Mouse (Mus musculus): ENCODE measurements around the gene Rhobtb1.
A peak's percentile ranks its signal among the peaks of the same experiment; 100 is the strongest.

Rhobtb1 gene

GRCm38 (mm10) chr10:69309109-69309508 lies 157.9 kb downstream of the Rhobtb1 start:
- ATAC-seq (ENCODE audit: insufficient number of reproducible peaks, low FRiP score, low TSS enrichment), result no peak

GRCm38 (mm10) chr10:69311867-69312266 lies 160.6 kb downstream of the Rhobtb1 start:
- no peak for ATAC-seq (ENCODE audit: insufficient number of reproducible peaks, low FRiP score, low TSS enrichment)

DNA sequence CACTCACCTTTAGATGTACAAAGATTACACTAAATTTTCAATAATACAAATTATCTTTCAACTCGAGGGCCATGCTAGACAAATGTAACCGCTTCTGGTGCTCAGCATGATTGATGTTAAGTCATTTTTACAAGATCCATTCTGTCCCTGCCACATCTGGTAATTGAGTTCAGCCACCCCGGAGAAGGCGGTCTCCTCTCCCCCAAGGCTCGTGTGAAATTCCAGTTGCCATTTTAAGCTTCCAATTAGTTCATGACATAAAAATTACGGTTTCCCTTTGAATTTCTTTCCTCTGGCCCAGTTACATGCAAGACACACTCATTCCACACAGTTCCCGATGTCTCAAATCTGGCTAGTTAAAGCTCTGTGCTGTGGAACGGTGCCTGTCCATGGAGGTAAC lies 162.7 kb downstream of the Rhobtb1 start:
- ATAC-seq (ENCODE audit: insufficient number of reproducible peaks, low FRiP score, low TSS enrichment), result no peak

GRCm38 (mm10) chr10:69318514-69318913 lies 167.3 kb downstream of the Rhobtb1 start:
- ATAC-seq (ENCODE audit: insufficient number of reproducible peaks, low FRiP score, low TSS enrichment), result no peak

GRCm38 (mm10) chr10:69320667-69321518 lies 169.7 kb downstream of the Rhobtb1 start:
- peak; percentile 81 for ATAC-seq (ENCODE audit: insufficient number of reproducible peaks, low FRiP score, low TSS enrichment)

- ATAC-seq (ENCODE audit: insufficient number of reproducible peaks, low FRiP score, low TSS enrichment), result no peak
Measured at GRCm38 (mm10) chr10:69321519-69322035, 170.3 kb downstream of the Rhobtb1 start.

DNA sequence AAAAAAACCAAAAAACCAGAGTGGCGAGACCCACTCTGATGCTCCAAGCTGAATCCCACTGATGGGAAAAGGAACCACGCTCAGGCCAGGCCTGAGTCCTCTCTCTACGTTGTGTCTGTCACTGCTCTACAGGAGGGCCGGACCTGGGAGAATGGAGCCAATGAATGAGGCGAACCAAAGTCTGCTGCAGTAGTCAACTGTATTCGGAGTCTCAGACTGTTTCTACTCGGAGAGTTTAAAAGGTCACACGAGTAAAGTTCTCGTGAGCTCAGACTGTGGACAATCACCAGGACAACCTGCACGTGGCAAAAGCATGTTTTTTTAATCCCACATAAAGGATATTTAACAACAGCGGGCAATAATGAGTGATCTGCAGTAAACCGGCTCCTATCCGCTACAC lies 172.8 kb downstream of the Rhobtb1 start:
- ATAC-seq (ENCODE audit: insufficient number of reproducible peaks, low FRiP score, low TSS enrichment), result no peak

DNA sequence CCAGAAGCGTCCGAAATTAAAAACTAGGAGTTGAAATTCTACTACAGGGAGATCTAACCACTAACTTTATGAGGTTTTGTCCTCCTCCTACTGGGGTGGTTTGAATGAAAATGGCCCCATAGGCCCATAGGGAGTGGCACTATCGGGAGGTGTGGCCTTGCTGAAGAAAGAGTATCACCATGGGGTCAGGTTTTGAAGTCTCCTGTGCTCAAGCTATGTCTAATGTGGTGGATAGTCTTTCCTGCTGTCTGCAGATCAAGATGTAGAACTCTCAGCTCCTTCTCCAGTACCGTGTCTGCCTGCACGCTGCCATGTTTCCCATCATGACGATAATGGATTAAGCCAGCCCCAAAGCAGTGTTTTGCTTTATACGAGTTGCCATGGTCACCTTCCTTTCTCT lies 173.6 kb downstream of the Rhobtb1 start:
- no peak for ATAC-seq (ENCODE audit: insufficient number of reproducible peaks, low FRiP score, low TSS enrichment)

GRCm38 (mm10) chr10:69326433-69326832 lies 175.2 kb downstream of the Rhobtb1 start:
- ATAC-seq (ENCODE audit: insufficient number of reproducible peaks, low FRiP score, low TSS enrichment), result no peak

- ATAC-seq (ENCODE audit: insufficient number of reproducible peaks, low FRiP score, low TSS enrichment), result no peak
Measured at GRCm38 (mm10) chr10:69327362-69327761, 176.1 kb downstream of the Rhobtb1 start.

DNA sequence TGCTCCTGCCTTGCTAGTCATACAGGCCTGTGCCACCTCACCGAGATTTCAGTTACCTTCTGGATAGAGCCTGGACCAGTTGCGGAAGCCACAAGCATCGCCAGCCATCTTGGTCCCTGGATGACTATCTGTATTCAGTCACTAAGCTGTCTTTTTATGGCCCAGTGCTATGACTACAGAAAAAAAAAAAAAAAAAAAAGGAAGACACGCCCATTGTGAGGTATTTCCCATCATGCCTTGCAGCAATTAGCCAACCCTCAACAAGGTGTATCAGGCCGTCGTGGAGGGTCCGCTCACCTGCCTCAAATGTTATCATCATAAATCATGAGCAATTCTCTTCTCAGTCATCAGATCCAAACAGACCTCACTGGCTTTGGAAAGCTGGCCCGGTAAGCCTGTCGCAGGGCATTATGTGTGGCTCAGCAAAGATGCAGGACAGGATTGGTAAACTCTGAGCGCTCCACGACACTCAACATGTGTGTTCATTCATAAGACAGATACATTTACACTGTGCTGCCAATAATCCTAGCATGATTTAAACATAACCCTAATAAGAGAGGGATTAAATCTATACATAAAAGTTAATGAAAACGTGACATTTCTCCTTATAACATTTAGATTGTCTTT lies 176.9 kb downstream of the Rhobtb1 start:
- no peak for ATAC-seq (ENCODE audit: insufficient number of reproducible peaks, low FRiP score, low TSS enrichment)

DNA sequence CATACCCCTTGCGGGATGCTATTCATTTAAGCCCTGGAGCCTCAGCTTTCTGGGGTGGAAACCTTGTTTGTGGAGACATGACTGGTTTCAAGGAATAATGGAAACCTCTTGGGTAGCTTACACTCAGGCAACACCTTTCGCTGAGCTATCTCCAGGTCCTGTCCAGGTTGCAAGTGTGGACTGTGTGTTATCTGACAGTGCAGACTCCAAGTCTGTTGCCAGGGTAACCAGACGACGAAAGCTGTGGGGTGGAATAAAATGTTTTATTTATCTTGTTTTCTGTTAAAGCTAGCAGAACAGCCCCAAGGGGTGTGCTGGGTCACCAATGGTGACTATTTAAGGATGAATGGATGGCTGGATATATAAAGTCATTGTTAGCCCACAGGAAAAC lies 177.4 kb downstream of the Rhobtb1 start:
- no peak for ATAC-seq (ENCODE audit: insufficient number of reproducible peaks, low FRiP score, low TSS enrichment)

GRCm38 (mm10) chr10:69331231-69331630 lies 180.0 kb downstream of the Rhobtb1 start:
- ATAC-seq (ENCODE audit: insufficient number of reproducible peaks, low FRiP score, low TSS enrichment), result no peak

DNA sequence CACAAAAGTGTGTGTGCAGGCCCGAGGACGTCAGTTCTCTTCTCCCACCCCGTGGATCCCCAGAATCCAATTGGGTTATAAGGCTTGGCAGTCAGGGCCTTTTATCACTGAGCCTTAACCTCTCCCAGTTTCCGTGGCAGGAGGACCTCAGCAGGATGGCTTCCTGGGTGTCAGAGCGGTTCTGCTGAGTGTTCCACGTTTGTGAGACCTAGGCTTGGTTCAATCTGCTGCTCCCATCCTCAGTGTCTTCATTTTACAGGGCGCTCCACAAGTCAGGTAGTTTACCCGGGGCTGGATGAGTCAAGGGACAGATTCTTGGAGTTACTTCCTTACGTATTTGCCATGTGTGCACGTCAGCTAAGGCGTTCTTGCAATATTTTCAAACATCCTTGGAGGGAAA lies 182.0 kb downstream of the Rhobtb1 start:
- no peak for ATAC-seq (ENCODE audit: insufficient number of reproducible peaks, low FRiP score, low TSS enrichment)

- ATAC-seq (ENCODE audit: insufficient number of reproducible peaks, low FRiP score, low TSS enrichment), result no peak
Measured at GRCm38 (mm10) chr10:69334271-69335194, 183.3 kb downstream of the Rhobtb1 start.

DNA sequence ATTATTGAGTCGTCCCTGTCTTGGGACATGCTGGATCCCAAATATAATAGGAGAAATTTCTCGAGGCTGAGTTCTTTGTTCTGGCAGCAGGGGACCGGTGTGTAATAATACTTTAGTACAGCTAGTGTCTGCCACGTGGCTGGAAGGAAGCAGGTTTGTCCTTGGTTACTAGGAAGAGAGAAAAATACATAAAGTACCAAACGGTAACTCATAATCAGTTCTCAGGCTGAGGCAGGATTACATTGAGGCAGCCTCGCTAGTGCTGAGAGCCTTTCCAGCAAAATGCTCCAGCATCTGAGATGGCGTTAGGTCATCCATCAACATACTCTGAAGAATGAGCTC lies 183.9 kb downstream of the Rhobtb1 start:
- ATAC-seq (ENCODE audit: insufficient number of reproducible peaks, low FRiP score, low TSS enrichment), result no peak

GRCm38 (mm10) chr10:69335611-69336010 lies 184.4 kb downstream of the Rhobtb1 start:
- no peak for ATAC-seq (ENCODE audit: insufficient number of reproducible peaks, low FRiP score, low TSS enrichment)

- ATAC-seq (ENCODE audit: insufficient number of reproducible peaks, low FRiP score, low TSS enrichment), result no peak
Measured at GRCm38 (mm10) chr10:69336219-69336618, 185.0 kb downstream of the Rhobtb1 start.

DNA sequence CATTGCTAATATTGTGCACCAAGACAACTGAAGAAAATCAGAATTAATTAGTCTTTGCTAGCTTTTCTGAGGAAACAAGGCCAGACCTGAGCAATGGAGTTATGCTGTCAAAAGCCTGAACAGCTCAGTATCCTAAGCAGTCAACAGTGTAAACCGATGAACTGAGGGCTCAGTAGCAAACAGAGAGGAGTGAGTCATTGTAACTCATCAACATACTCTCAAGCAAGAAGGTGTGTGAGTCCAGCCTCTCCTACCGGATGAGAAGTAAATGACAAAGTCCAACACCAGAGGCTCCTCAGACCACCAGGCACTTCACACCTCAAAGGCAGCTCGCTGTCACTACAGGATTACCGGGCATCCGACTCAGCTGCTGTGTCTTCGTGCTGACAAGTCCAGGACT lies 188.8 kb downstream of the Rhobtb1 start:
- ATAC-seq (ENCODE audit: insufficient number of reproducible peaks, low FRiP score, low TSS enrichment), result no peak

Data from cerebellum, adult (tissue).